Mouse (Mus musculus): Measurements from ENCODE around the gene Gga1.

Gene Gga1

GRCm38 (mm10) chr15:78936403-78936802, 59.4 kb downstream of the Gga1 start:
- no peak for DNase-seq (ENCODE audit: low spot score in 2 of 2)

- DNase-seq (ENCODE audit: low spot score in 2 of 2): no peak
Observed at GRCm38 (mm10) chr15:78937311-78937710, 60.3 kb downstream of the Gga1 start.

GRCm38 (mm10) chr15:78937963-78938362, 61.0 kb downstream of the Gga1 start:
- DNase-seq (ENCODE audit: low spot score in 2 of 2): no peak

GRCm38 (mm10) chr15:78940325-78940724, 63.3 kb downstream of the Gga1 start:
- DNase-seq (ENCODE audit: low spot score in 2 of 2): no peak

GRCm38 (mm10) chr15:78942663-78943062, 65.7 kb downstream of the Gga1 start:
- DNase-seq (ENCODE audit: low spot score in 2 of 2): peak; percentile 78 to 83
